In the genomic region with DNA sequence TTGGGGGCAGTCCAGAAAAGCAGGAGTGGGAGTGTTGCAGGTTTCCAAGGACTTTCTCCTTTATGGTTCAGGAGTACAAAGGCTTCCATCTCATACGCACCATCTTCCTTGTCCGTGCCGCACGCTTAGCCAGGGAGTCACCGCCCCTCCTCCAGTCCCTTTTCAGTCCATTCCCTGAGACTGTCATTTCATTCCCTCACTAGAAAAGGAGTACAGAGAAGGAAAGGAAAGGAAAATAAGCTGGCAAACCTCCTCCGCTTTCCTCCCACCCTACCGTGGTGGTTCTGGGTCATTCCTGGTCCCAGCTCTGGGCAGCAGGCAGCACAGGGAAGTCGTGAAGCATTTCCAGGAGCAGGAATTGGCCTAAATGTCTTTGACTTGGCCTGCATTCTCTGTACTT, we compare ENCODE assay signal across 24 mouse cellular contexts. TPM values are rescaled to one million over a fixed set of nuclear protein-coding genes. Genes with fewer than 3 reads are reported as not detected.
DNase-seq lines count a peak whose midpoint lies in the region; ATAC-seq lines count a peak whose summit lies in the region.
"Had no signal": no experiment of that assay in that cellular context is flagged by ENCODE, and none has a peak within 500 bp of the region (broad histone marks: within the 10 kb centered on the region; RNA-seq: fewer than 3 reads in every experiment).

No protein-coding gene starts in this region.

- no peaks in the 10 kb centered on the region for H3K27me3 ChIP-seq in heart, embryonic 13.5 days (replicated peaks)
- no peaks in the 10 kb centered on the region for H3K27me3 ChIP-seq in kidney, embryonic 16.5 days (ENCODE audit: insufficient read depth, low read length)
- no peaks in the 10 kb centered on the region for H3K27me3 ChIP-seq in midbrain, embryonic 10.5 days (ENCODE audit: low read depth, poor library complexity, severe bottlenecking)
- H3K27me3 ChIP-seq in midbrain, embryonic 13.5 days, result no peaks in the 10 kb centered on the region
- H3K27me3 ChIP-seq: embryonic facial prominence, embryonic 15.5 days; midbrain, embryonic 12.5 days; Patski had no signal

- H3K4me3 ChIP-seq in heart, embryonic 13.5 days, result no peak overlapping the region
- no peak overlapping the region for H3K4me3 ChIP-seq in kidney, embryonic 16.5 days (ENCODE audit: low read length)
- no peak overlapping the region for H3K4me3 ChIP-seq in midbrain, embryonic 10.5 days
- no peak overlapping the region for H3K4me3 ChIP-seq in midbrain, embryonic 13.5 days (replicated peaks)
- H3K4me3 ChIP-seq: embryonic facial prominence, embryonic 15.5 days; hindbrain, embryonic 10.5 days; midbrain, embryonic 12.5 days had no signal

- no peak for ATAC-seq in heart, embryonic 13.5 days (ENCODE audit: extremely low read depth, insufficient number of reproducible peaks, low FRiP score, low TSS enrichment)
- ATAC-seq in kidney, embryonic 16.5 days (ENCODE audit: low FRiP score, low TSS enrichment), result no peak
- ATAC-seq in midbrain, embryonic 13.5 days, result no peak
- ATAC-seq: forebrain, embryonic 16.5 days; inflammation-experienced regulatory T-cells, adult 6 months; liver, postnatal 0 days; Patski had no signal

- H3K4me2 ChIP-seq in heart, embryonic 13.5 days, result no peak overlapping the region
- H3K4me2 ChIP-seq in kidney, embryonic 16.5 days (replicated peaks; ENCODE audit: low read depth, low read length), result no peak overlapping the region
- no peak overlapping the region for H3K4me2 ChIP-seq in midbrain, embryonic 13.5 days (replicated peaks)
- H3K4me2 ChIP-seq: embryonic facial prominence, embryonic 15.5 days; liver, embryonic 11.5 days; midbrain, embryonic 12.5 days had no signal

- no peak for DNase-seq in heart, adult 8-10 months (ENCODE audit: low spot score)
- no peak for DNase-seq in kidney, adult 11 months
- DNase-seq in midbrain, embryonic 10.5 days (ENCODE audit: low spot score), result no peak
- DNase-seq in left cerebral cortex, adult 11 months (ENCODE audit: low spot score), result no peak
- DNase-seq: adrenal gland, postnatal 36 days; cerebellum, adult 9-10 months; gastrocnemius, postnatal 25 days; heart, postnatal 10 days; liver, postnatal 0 days; right cerebral cortex, postnatal 14 days; spleen, adult 18-20 months had no signal

- peak overlapping the region; percentile 39; the same call in 1 of the 2 replicates for H3K27ac ChIP-seq in heart, embryonic 13.5 days (replicated peaks)
- H3K27ac ChIP-seq in kidney, embryonic 16.5 days (ENCODE audit: low read length), result 0 out of 2 replicates have a peak overlapping the region, but pooled peaks have one; percentile 17
- 0 out of 2 replicates have a peak overlapping the region, but pooled peaks have one; percentile 17 for H3K27ac ChIP-seq in midbrain, embryonic 10.5 days (replicated peaks)
- H3K27ac ChIP-seq in midbrain, embryonic 13.5 days, result no peak overlapping the region; the same call in 1 of the 2 replicates
- H3K27ac ChIP-seq: embryonic facial prominence, embryonic 15.5 days; hindbrain, embryonic 10.5 days; midbrain, embryonic 12.5 days had no signal

- H3K9me3 ChIP-seq in heart, embryonic 13.5 days, result no peaks in the 10 kb centered on the region
- no peaks in the 10 kb centered on the region for H3K9me3 ChIP-seq in kidney, embryonic 16.5 days (ENCODE audit: low read length)
- no peaks in the 10 kb centered on the region for H3K9me3 ChIP-seq in midbrain, embryonic 10.5 days (replicated peaks)
- H3K9me3 ChIP-seq in midbrain, embryonic 13.5 days, result no peaks in the 10 kb centered on the region
- H3K9me3 ChIP-seq: embryonic facial prominence, embryonic 15.5 days; hindbrain, embryonic 10.5 days; midbrain, embryonic 12.5 days had no signal

- H3K9ac ChIP-seq in heart, embryonic 13.5 days, result no peak overlapping the region
- H3K9ac ChIP-seq in kidney, embryonic 16.5 days (replicated peaks; ENCODE audit: low read length), result 0 out of 2 replicates have a peak overlapping the region, but pooled peaks have one; percentile 17
- H3K9ac ChIP-seq in midbrain, embryonic 13.5 days (replicated peaks), result no peak overlapping the region
- H3K9ac ChIP-seq: embryonic facial prominence, embryonic 15.5 days; liver, postnatal 0 days; midbrain, embryonic 12.5 days had no signal

- H3K4me1 ChIP-seq in heart, embryonic 13.5 days, result peaks cover 86% of the 10 kb centered on the region
- peaks cover 68% of the 10 kb centered on the region for H3K4me1 ChIP-seq in kidney, embryonic 16.5 days (ENCODE audit: insufficient read depth, low read length)
- H3K4me1 ChIP-seq in midbrain, embryonic 10.5 days, result peaks cover 42% of the 10 kb centered on the region
- H3K4me1 ChIP-seq in midbrain, embryonic 13.5 days (replicated peaks), result peaks cover 11% of the 10 kb centered on the region

- no peaks in the 10 kb centered on the region for H3K36me3 ChIP-seq in heart, embryonic 13.5 days
- no peaks in the 10 kb centered on the region for H3K36me3 ChIP-seq in kidney, embryonic 16.5 days (ENCODE audit: insufficient read depth, low read length)
- no peaks in the 10 kb centered on the region for H3K36me3 ChIP-seq in midbrain, embryonic 10.5 days
- H3K36me3 ChIP-seq in midbrain, embryonic 13.5 days, result no peaks in the 10 kb centered on the region
- H3K36me3 ChIP-seq: embryonic facial prominence, embryonic 15.5 days; G1E; hindbrain, embryonic 10.5 days; midbrain, embryonic 12.5 days had no signal

- 68% methylated on average over 8 of the region's 8 CpGs for WGBS in heart, embryonic 13.5 days
- 43% methylated on average over 8 of the region's 8 CpGs for WGBS in kidney, embryonic 16.5 days
- 78% methylated on average over 8 of the region's 8 CpGs for WGBS in midbrain, embryonic 10.5 days
- 75% methylated on average over 8 of the region's 8 CpGs for WGBS in midbrain, embryonic 13.5 days

RNA-seq across cellular contexts. Expression of a gene that starts 52.5 kb away (rescaled TPM):
- 25.2 and 29.3 TPM in 2 replicates for polyA plus RNA-seq in heart, embryonic 13.5 days (2015; fragmentation: Nextera tagmentation; extraction: Ambion mirVana)
- total RNA-seq in heart, adult 8-10 months (2022), result 100 to 1,000 TPM; 166 to 191 (median 175) TPM
- polyA plus RNA-seq in kidney, embryonic 16.5 days (2015; fragmentation: Nextera tagmentation; extraction: Ambion mirVana), result 18.0 and 25.7 TPM in 2 replicates
- polyA plus RNA-seq in midbrain, embryonic 10.5 days (2016; fragmentation: Nextera tagmentation; extraction: Ambion mirVana), result 17.1 and 17.6 TPM in 2 replicates
- 16.9 and 18.9 TPM in 2 replicates for polyA plus RNA-seq in midbrain, embryonic 13.5 days (2015; fragmentation: Nextera tagmentation; extraction: Ambion mirVana)
- total RNA-seq: megakaryocyte progenitor cell, adult 5-6 weeks; monocyte, adult 5-6 weeks had no signal
- polyA plus RNA-seq: G1E had no signal
